Mouse (Mus musculus): ENCODE data around the gene Pigc. TPM values are rescaled to one million over a fixed set of nuclear protein-coding genes. Genes with fewer than 3 reads are reported as not detected.

Gene Pigc
- polyA plus RNA-seq, 1 experiment: 21.7 TPM

GRCm38 (mm10) chr1:161972233-161972632, 3.2 kb downstream of the Pigc start:
- Histone ChIP-seq H3K4me3 (replicated peaks; ENCODE audit: extremely low read depth, low read depth, low read length) (no peak overlapping the region), H3K4me1 (ENCODE audit: control insufficient read depth, insufficient read depth, low read length) (peaks cover 7% of the 10 kb centered on the region)
- TF ChIP-seq POLR2A (IDR thresholded peaks at IDR 0.05; ENCODE audit: borderline replicate concordance, extremely low read depth, low read depth, low read length) (no peak), CTCF (IDR thresholded peaks at IDR 0.05; ENCODE audit: insufficient read depth, low read length) (no peak)
- 86% methylated on average over 8 of the region's 8 CpGs for WGBS
- DNase-seq: no peak

GRCm38 (mm10) chr1:161976255-161977182, 7.5 kb downstream of the Pigc start:
- Histone ChIP-seq H3K4me3 (replicated peaks; ENCODE audit: extremely low read depth, low read depth, low read length) (no peak overlapping the region), H3K4me1 (ENCODE audit: control insufficient read depth, insufficient read depth, low read length) (0 out of 2 replicates have a peak, but pooled peaks cover 3% of the 10 kb centered on the region)
- WGBS: 43% methylated on average over 16 of the region's 16 CpGs
- TF ChIP-seq POLR2A (IDR thresholded peaks at IDR 0.05; ENCODE audit: borderline replicate concordance, extremely low read depth, low read depth, low read length) (no peak), CTCF (IDR thresholded peaks at IDR 0.05; ENCODE audit: insufficient read depth, low read length) (peak; percentile 57; the same call in 1 of the 2 replicates)
- DNase-seq: peak; percentile 64

GRCm38 (mm10) chr1:161977331-161977730, 8.3 kb downstream of the Pigc start:
- TF ChIP-seq POLR2A (IDR thresholded peaks at IDR 0.05; ENCODE audit: borderline replicate concordance, extremely low read depth, low read depth, low read length) (no peak), CTCF (IDR thresholded peaks at IDR 0.05; ENCODE audit: insufficient read depth, low read length) (no peak)
- 0 out of 2 replicates have a peak, but pooled peaks cover 3% of the 10 kb centered on the region for H3K4me1 ChIP-seq (ENCODE audit: control insufficient read depth, insufficient read depth, low read length)
- DNase-seq: no peak
- no peak overlapping the region for H3K4me3 ChIP-seq (replicated peaks; ENCODE audit: extremely low read depth, low read depth, low read length)
- 68% methylated on average over 4 of the region's 4 CpGs for WGBS

- 85% methylated on average over 5 of the region's 5 CpGs for WGBS
- H3K4me3 ChIP-seq (replicated peaks; ENCODE audit: extremely low read depth, low read depth, low read length): no peak overlapping the region
- no peak for TF ChIP-seq POLR2A (IDR thresholded peaks at IDR 0.05; ENCODE audit: borderline replicate concordance, extremely low read depth, low read depth, low read length)
- TF ChIP-seq CTCF (IDR thresholded peaks at IDR 0.05; ENCODE audit: insufficient read depth, low read length): no peak
- H3K4me1 ChIP-seq (ENCODE audit: control insufficient read depth, insufficient read depth, low read length): 0 out of 2 replicates have a peak, but pooled peaks cover 3% of the 10 kb centered on the region
- no peak for DNase-seq
These were observed 9.3 kb downstream of the Pigc start for GRCm38 (mm10) chr1:161978173-161978700.

GRCm38 (mm10) chr1:161979536-161979935, 10.6 kb downstream of the Pigc start, which contains the start of gene 4930558K02Rik:
Gene 4930558K02Rik (minus strand): TSS chr1:161979636.
- no peak for DNase-seq
- WGBS: 60% methylated on average over 1 of the region's 1 CpGs
- Histone ChIP-seq H3K4me1 (ENCODE audit: control insufficient read depth, insufficient read depth, low read length) (0 out of 2 replicates have a peak, but pooled peaks cover 3% of the 10 kb centered on the region), H3K4me3 (replicated peaks; ENCODE audit: extremely low read depth, low read depth, low read length) (no peak within 1 kb of the TSS)
- TF ChIP-seq POLR2A (IDR thresholded peaks at IDR 0.05; ENCODE audit: borderline replicate concordance, extremely low read depth, low read depth, low read length): no peak
- TF ChIP-seq CTCF (IDR thresholded peaks at IDR 0.05; ENCODE audit: insufficient read depth, low read length): no peak

- no peak for TF ChIP-seq POLR2A (IDR thresholded peaks at IDR 0.05; ENCODE audit: borderline replicate concordance, extremely low read depth, low read depth, low read length)
- no peak for TF ChIP-seq CTCF (IDR thresholded peaks at IDR 0.05; ENCODE audit: insufficient read depth, low read length)
- Histone ChIP-seq H3K4me3 (replicated peaks; ENCODE audit: extremely low read depth, low read depth, low read length) (no peak overlapping the region), H3K4me1 (ENCODE audit: control insufficient read depth, insufficient read depth, low read length) (0 out of 2 replicates have a peak, but pooled peaks cover 3% of the 10 kb centered on the region)
- WGBS: 75% methylated on average over 2 of the region's 2 CpGs
- DNase-seq: no peak
These were observed 11.1 kb downstream of the Pigc start for GRCm38 (mm10) chr1:161980046-161980445.

GRCm38 (mm10) chr1:161980626-161981298, 11.8 kb downstream of the Pigc start:
- Histone ChIP-seq H3K4me1 (ENCODE audit: control insufficient read depth, insufficient read depth, low read length) (0 out of 2 replicates have a peak, but pooled peaks cover 3% of the 10 kb centered on the region), H3K4me3 (replicated peaks; ENCODE audit: extremely low read depth, low read depth, low read length) (no peak overlapping the region)
- TF ChIP-seq CTCF (IDR thresholded peaks at IDR 0.05; ENCODE audit: insufficient read depth, low read length) (no peak), POLR2A (IDR thresholded peaks at IDR 0.05; ENCODE audit: borderline replicate concordance, extremely low read depth, low read depth, low read length) (no peak)
- no peak for DNase-seq
- 72% methylated on average over 9 of the region's 9 CpGs for WGBS

- Histone ChIP-seq H3K4me1 (ENCODE audit: control insufficient read depth, insufficient read depth, low read length) (no peaks in the 10 kb centered on the region), H3K4me3 (replicated peaks; ENCODE audit: extremely low read depth, low read depth, low read length) (no peak overlapping the region)
- DNase-seq: no peak
- 75% methylated on average over 6 of the region's 6 CpGs for WGBS
- TF ChIP-seq POLR2A (IDR thresholded peaks at IDR 0.05; ENCODE audit: borderline replicate concordance, extremely low read depth, low read depth, low read length) (no peak), CTCF (IDR thresholded peaks at IDR 0.05; ENCODE audit: insufficient read depth, low read length) (no peak)
These were observed 14.5 kb downstream of the Pigc start for GRCm38 (mm10) chr1:161983451-161983850.

- WGBS: 49% methylated on average over 4 of the region's 4 CpGs
- Histone ChIP-seq H3K4me3 (replicated peaks; ENCODE audit: extremely low read depth, low read depth, low read length) (no peak overlapping the region), H3K4me1 (ENCODE audit: control insufficient read depth, insufficient read depth, low read length) (no peaks in the 10 kb centered on the region)
- TF ChIP-seq POLR2A (IDR thresholded peaks at IDR 0.05; ENCODE audit: borderline replicate concordance, extremely low read depth, low read depth, low read length) (no peak), CTCF (IDR thresholded peaks at IDR 0.05; ENCODE audit: insufficient read depth, low read length) (no peak)
- no peak for DNase-seq
These were observed 15.1 kb downstream of the Pigc start for GRCm38 (mm10) chr1:161983979-161984566.

All from lung, adult 2 months (tissue).